Mouse (Mus musculus) frontal cortex, adult 2 months (tissue): Measurements from ENCODE around the gene Atpaf2. TPM values are rescaled to one million over a fixed set of nuclear protein-coding genes. Genes with fewer than 3 reads are reported as not detected.

Experiments
- DNase-seq, 2 experiments: peaks; one replicate each; pipeline ENCODE4 v3.0.0; 2022; ENCODE audit warnings: low spot score in 1 of 2; ENCODE audit errors: extremely low spot score in 1 of 2
- polyA plus RNA-seq: library from polyadenylated mRNA; depleted of rRNA; stranded (reverse); fragments of >200 nt; gene quantifications from 2 replicates; pipeline ENCODE4 v1.2.3, GENCODE M21; 2012

Gene Atpaf2
- polyA plus RNA-seq, 1 experiment: 29.7 TPM

DNA sequence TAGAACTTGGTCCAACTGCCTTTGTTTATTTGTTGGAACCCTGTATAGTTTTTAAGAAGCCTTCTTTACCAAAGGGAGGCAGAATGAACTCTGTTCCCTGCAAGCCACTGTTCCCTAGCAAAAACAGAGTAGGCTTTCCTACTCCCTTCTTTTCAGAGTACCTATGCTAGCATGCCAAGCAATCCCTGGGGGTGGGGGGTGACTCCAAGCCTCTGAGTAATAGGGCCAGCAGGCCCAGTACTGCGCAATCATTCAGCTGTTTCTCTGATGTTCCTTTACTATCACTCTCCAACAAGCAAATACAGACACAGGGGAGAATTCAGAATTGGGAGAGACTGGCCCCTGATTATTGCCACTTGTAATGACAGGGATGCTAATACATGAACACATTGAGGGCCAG is 11.7 kb downstream of the Atpaf2 start:
- no peak for DNase-seq

DNA sequence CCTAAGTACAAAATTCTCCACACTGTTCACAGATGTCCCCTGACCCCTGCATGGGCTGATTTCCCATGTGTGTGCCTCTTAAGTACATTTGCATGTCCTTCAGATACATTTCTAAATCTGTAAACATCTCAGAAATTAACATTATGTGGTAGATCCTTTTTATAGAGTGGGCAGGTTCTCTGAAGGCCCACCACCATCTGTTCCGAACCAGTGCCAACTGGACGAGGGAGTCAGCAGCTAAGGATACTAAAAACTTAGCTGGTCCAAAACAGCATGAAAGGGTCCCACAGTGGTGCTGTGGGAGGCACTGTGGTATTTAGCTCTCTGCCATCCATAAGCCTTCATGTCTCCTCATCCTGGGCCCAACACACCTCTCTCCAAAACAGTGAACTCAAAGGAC is 21.1 kb downstream of the Atpaf2 start:
- peak; percentile 59 to 65 for DNase-seq

DNA sequence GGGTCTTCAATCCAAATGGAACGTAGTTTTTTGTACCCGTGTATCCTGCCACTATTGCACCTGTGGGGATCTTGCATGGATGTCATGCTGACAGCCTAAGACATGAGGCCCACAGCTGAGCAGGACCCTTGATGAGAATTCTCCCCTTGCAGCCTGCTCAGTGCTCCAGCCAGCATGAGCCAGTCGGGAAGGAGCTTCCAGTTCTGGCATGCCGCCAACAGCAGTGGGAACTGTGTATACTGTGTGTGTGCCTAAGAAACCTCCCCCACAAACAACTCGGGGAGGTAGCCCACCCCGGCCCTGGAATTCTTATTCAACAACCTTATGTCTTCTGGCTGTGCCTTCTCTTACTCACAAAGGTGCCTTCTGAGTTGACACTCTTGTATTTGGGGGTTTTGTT is 21.7 kb downstream of the Atpaf2 start:
- DNase-seq: no peak

DNA sequence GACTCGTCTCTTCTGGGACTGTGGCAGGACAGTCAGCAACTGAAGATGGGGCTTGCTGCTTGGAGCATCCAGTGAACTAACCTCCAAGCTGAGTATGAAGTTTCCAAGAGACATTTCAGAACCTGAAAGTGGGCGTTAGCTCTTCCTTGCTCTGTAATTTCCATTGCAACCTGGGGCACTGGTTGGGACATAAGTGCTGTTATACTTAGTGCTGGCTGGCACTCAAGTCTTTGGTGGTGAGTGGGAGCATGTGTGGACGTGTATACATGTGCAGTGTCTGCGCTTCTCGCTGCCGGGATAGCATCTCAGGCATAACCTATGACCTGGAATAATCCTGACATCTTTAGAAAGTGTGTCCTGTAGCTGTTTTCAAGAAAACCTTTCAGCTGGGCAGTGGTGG is 26.9 kb downstream of the Atpaf2 start:
- peak in 1 of 2 experiments; percentile 24 for DNase-seq

DNA sequence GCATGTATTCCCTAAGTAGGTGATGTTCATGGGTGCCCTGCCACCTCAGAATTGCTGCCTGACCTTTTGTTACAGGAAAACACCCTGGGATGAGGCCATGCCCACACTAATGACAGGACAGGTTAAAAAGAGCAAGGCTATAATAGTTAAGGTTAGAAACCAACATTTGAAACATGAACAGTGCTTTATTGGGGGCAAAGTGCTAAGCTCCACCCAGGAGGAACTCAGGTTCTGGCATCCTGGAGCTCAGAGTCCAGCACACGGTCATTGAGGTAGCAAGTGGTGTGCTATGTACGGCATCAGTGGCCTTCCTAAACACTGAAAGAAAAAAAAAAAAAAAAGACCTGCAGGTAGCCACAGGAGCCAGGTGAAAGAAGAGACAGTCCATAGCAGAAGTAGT is 30.3 kb downstream of the Atpaf2 start:
- no peak for DNase-seq

DNA sequence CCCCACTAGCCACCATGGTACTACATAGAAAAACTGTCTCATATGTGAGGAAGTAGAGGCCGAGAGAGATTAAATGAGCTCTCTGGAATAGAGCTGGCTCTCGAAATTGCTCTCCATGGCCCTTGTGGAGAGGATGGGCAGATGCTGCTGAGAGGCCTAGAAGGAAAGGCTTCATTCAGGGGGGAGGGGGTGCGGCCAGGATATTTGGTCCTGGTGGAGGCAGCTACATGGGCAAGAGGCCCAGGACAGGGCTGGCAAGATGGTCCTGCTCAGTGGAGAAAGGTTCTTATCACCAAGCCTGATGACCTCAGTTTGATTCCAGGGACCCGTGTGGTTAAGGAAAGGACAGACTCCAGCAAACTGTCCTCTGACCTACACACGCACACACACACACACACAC is 32.3 kb downstream of the Atpaf2 start:
- DNase-seq: no peak

DNA sequence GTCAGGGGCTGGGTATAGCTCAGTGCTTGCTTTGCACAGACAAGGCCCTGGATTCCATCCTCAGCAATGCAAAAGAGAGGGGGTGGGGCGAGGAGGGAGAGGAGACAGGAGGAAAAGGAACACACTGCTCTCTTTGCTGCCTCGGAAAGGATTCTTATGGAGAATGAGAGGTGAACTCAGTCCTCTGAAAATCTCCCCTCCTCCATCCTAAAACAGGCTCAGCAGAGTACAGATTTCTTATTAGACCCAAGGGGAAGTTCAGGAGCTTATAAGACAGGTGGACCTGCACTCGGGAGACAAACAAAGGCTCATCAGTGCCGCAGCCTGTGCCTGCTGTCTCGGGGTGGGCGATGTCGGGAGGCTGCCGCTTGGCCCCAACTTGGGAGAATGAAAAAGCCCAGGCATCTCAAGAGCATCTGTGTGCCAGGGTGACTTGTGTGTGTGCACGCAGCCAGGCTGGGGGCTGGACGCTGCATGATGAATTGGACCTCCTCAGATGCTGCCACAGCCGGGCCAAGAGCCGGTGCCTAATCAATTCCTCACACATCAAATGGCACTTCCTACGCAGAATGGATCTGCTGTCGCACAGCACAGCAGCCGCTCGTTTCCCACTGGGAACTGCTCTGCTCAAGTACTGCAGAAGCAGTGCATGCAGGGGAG is 33.4 kb downstream of the Atpaf2 start:
- peak; percentile 60 to 79 for DNase-seq

DNA sequence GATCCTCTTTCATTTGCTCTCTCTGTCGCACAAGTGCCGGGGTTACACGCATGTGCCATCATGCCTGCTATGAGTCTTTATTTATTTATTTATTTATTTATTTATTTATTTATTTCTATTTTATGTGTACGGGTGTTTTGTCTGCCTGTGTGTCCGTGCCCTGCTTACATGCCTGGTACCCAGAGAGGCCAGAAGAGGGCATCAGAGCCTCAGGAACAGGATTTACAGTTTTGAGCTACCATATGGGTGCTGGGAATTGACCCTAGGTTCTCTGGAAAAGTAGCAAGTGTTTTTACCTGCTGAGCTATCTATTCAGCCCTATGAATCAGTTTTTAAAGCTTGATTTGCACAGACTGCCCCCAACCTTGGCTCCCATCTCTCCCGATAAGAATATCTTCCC is 34.7 kb downstream of the Atpaf2 start:
- DNase-seq: no peak

DNA sequence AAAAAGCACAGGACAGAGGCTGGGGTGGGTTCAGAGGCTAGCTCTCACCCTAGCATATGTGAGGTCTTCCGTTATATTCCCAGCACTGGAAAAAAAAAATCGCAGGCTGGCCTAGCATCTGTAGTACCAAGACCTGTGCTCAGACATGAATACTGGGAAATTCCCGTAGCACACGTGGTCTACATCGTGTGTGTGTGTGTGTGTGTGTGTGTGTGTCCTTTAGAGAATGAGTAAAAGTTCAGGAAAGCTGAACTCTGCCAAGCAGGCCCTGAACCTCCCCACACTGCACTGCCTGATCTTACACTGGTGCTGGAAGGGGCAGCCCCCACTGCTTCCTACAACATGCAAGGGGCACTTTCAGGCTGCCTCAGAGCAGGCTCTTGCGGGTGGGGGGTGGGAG is 43.8 kb downstream of the Atpaf2 start:
- no peak for DNase-seq

DNA sequence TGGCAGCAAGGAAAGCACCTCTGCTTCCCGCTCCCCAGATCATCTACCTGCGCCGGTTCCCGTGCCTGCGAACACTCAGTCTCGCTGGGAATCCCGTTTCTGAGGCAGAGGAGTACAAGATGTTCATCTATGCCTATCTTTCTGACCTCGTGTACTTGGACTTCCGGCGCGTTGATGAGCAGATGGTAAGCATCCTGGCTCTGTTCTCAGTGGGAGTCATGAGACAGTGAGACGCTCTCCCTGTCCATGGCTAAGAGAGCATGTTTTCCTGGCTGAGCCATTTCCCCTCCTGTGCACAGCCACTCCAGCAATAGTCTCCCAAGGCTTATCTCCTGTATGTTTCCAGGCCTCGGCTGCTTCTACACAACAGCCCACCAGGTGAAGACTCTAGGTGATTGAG is 47.8 kb downstream of the Atpaf2 start:
- DNase-seq: no peak

DNA sequence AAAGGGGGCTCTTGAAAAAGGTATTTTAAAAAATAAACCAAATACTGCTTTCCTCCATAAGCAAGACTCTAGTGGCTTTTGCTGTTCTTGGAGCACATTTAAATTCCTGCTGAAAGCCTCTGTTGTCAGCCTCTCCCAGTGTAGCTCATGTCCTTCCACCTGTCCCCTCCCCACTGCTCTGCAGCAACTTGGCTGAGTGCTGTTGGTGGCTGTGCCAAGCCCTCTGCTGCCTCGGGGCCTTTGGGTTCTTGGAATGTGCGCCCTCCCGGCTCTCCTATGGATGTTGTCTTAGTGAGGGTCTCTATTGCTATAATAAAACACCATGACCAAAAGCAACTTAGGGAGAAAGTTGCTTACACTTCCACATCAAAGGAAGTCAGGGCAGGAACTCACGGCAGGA is 48.8 kb downstream of the Atpaf2 start:
- no peak for DNase-seq

DNA sequence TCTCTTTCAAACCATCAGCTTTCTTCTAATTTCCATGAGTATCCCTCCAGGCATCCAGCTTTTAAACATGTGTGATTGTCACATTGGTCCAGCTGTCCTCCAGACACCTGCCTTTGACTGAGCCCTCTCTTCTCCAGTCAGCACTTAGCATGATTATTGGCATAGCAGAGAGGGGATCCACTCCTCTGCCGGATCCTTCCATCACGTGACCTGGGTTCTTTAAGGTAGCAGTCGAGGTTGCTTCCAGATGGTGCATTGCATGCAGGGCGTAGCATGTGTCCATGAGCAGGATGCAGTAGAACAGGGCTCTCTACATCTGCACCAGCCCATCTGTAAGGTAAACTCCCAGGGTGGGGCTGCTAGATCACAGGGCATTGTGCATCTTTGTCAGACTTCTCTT is 49.3 kb downstream of the Atpaf2 start:
- no peak for DNase-seq

DNA sequence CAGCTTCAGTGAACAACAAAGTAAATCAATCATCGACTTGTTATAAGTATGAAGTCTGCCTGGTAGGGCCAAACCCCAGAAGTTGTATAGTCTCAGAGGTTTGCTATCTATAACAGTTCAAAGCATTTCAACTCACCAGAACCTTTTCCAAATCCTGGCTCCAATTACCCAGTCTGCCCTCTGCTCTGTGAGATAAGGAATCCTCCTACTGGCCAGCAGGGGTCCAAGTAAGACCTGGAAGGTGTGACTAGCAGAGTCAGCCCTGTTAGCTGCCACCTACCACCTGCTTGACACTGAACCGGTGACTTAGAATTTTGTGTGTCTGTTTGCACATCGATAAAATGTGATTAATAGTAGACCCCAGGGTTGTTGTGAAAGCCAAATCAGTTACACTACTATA is 51.0 kb downstream of the Atpaf2 start:
- no peak for DNase-seq

DNA sequence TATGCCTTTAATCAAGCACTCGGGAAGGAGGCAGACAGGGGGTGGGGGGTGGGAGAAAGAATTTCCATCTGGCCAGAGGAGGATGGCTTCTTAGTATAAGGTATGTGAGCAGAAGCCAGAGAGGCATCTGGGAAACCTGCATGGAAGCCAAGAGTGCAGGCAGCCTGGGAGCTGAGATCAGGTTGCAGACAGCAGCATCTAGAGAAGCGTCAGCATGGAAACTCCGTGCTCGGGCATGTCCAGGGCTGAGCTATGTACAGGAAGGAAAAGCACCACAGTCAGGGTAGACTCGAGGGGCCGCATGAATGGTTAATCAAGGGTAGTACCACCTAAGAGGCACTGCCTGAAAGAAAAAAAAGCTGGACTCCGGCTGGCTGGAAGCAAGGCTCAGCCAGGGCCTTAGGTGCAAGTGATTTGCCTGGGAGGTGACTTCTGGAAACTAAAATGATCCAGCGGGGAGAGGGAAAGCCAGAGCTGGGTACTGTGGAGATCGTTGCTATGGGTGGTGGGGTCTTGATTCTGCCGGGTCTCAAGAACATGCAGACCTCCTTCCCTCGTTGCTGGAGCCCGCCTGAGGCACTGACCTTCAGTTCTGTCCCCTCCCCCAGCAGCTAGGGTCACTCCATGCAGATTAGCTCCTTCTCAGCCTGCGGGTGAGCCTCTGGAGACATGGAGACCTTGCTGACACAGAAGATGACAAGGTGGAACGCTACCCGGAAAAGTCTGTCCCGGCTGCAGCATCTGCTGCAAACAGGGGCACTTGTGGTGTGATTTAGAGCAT is 51.8 kb downstream of the Atpaf2 start:
- DNase-seq: no peak

DNA sequence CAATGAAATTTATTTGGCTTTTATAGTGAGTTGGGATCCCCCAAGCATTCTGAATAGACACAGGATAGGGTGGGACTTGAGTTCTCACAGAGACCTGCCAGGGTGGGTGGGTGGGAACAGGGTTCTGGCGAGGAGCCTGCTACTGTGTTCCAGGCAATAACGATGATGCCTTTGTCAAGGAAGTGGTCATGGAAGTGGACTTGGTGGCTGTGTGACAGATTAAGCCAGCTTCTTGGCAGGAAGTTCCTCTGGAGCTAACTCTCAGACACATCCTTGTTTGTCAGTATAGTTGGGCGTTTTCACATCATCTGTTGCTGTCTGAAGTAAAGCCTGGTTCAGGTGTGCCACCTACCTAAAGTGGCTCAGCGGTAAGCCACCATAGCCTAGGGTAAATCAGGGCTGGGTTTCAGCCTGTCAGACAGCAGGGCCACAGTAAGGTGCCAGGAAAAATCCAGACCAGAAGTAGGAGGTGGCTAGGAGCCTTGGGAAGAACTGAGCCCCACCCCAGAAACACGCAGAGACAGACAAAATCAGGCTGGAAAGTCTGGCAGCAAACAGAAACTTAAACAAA is 57.5 kb downstream of the Atpaf2 start:
- no peak for DNase-seq

DNA sequence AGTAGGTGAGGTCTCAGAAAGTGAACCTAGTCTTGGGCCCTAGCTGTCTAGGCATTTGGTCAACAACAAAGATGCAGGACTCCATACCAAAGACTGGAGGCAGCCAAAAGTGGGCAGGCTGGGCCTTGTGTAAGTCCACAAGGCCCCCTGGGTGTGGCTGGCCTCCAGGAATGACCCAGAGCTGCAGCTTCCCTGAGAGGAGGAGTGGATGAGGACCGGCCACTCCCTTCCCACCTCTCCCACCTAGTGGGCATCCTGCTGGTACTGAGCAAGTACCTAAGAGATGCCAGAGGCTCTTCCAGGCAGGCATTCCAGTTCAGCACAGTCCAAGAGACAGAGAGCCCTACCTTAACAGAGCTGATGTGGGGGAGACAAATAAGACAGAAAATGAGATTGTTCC is 58.3 kb downstream of the Atpaf2 start:
- DNase-seq: no peak

DNA sequence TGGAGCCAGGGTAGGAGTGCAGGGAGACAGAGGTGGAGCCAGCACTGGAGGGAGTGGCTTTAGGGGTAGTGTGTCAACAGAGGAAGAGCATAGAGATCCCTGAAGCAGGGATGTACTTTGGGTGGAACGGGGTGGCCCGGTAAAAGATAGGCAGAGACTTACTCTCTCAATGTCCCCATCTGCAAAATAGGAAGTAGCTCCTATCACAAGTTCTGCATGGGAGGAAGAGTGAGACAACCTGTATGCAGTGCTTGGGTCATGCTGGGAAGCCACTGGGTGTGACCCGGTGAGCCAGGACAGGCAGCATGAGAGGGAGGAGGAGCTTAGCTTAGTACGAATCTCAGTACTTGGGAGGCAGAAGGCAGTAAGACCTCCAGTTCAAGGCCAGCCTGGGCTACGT is 59.1 kb downstream of the Atpaf2 start:
- no peak for DNase-seq

DNA sequence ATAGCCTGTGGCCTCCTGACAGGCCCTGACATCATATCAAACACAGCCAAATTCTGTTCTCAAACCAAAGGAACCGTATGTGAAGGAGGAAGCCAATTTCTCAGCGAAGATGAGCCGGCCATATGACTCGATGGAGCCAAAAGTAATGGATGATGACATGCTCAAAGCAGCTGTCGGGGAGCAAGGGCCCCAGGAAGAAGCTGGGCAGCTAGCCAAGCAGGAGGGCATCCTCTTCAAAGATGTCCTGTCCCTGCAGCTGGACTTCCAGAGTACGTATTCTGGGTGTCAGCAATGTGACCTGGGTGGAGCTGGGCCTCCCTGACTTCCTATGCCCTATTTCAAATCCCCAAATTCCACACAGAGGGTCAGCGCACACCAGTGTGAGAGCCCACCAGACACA is 59.7 kb downstream of the Atpaf2 start:
- no peak for DNase-seq

DNA sequence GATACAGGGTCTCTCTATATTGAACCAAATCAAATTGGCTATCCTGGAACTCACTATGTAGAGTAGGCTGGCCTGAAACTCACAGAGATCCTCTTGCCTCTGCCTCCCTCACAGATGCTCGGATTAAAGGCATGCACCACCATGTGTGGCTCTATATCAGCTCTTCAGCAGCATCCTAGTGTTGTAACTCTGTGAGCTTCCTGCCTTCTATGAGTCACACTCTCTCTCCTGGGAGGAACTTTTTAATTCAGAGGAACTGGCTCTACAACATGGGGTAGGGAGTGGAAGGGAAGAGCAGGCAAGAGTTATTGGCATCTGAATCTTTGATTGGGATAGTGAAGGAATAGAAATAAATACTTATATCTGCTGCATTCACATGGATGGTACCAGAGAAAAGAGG is 61.1 kb downstream of the Atpaf2 start:
- no peak for DNase-seq

DNA sequence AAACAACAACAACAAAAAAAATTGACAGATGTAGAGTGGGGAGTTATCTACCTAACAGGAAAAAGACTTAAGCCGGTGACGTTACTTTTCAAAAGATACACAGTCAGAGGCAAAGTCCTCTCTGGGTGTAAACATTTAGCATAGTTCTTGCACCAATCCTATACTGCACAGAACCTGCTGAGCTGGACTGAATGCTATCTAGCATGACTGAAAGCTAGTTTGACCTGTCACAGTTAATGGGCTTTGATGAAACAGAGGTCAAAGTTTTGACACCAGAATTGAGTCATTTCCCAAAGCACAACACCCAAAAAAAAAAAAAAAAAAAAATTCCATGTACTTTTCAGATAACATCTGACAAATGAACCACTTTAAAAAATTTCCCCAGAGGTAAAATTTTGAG is 62.3 kb downstream of the Atpaf2 start:
- DNase-seq: no peak

DNA sequence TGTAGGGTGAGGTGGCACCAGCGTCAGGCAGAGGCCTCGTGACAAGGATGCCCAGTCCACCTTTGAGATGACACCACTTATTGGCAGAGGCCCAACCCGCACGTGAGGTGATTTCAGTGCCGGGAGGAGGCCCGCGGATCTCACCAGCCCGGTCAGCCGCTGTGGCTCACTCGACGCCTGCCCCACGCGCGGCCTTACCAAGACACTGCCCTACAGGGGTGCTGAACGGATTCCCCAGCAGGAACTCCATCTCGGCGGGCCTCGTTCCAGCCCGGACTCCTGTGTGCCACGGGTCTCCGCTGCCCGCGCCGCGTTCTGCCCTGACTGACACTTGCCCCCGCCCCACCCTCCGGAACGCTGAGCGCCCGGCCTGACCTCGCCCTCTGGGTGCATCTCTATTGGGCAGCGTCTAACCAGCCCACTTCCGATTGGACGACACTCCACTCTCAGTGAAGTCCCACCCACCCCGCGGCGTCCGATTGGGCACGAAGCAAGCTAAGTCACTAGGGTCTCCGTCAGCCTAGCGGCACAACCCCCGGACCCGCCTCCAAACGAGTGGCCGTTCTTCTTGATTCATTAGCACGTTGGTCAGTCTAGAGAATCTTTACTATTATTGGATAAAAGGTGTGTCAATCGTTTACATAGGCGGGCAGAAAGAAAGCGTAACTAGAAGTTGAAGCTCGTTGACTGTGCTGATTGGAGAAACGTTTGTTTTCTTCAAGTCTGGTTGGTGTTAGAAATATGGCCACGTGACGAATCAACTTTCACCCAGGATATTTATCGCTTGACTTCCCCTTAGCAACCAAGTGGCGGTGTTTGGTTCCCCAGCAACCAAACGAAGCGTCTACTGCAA is 65.5 kb downstream of the Atpaf2 start, which contains the start of the genes Tom1l2 and Drc3:
Tom1l2 (minus strand) TSS at position 347 of the 853 bp plus-strand sequence.
Drc3 (plus strand) TSS at position 771 of the 853 bp plus-strand sequence.
- DNase-seq: peak; percentile 100
